Mouse (Mus musculus) urinary bladder, postnatal 36 days (tissue): ENCODE measurements around the gene Fcnb.

Experiments
- DNase-seq, 2 experiments: peaks; one replicate each; pipeline ENCODE4 v3.0.0; 2022; ENCODE audit warnings: low spot score in 2 of 2, mixed read lengths in 1 of 2

Gene Fcnb

DNA sequence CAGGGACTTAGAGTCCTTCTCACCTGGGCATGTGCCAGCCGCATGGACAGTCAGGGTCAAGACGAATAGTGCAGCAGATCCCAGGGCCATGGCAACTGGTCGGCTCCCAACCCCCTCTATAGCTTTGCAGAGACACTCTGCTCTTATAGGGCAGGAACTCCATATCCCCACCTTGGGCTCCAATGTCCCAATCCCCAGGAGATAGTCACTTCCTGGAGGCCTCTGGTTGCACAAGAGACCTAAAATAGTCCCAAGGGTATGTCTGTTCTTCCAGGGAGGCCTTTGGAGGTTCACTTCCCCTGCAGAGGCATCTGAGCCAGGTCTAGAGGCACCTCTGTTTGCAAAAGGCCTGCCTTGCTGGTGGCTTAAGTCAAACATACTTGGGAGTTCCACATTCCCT, at the start of gene Fcnb:
Fcnb (minus strand) TSS at position 118 of the 400 bp plus-strand sequence.
- no peak for DNase-seq

DNA sequence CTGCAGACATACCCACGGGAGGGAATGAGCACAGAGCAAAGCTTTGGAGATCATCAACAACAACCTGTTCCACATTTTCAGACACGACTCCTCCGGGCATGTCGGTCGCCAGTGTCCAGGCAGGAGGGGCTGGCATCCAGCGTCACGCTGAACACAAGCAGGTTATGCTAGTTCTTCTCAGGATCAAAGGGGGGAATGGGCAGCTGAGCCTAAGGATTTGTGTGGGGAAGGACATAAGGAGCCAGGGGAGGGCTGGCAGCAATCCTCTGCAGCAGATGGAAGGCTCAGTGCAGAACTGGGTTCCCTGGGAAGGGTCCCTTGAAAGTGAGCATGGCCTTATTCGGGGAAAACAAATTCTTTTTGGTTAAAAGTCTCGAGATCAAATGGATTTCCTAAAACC, 49.1 kb upstream of the Fcnb start:
- no peak for DNase-seq

DNA sequence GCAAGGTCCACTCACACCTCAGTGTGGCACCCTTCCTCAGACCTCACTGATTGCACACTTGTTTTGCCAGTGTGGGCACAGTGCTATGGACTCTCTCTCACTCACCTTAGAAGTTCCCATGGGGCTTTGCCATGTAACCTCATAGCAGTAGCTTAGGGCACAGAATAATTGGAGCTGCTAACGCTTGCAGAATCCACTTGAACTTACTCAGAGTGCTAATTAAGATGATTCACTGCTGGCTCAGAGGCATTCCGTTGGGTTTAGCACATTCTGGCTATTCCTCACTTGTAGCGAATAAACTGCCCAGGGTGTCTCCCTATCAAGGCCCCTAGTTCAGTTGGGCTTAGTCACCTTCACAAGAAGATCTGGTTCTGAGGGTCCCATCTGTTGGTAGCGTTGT, 47.4 kb upstream of the Fcnb start:
- no peak for DNase-seq

DNA sequence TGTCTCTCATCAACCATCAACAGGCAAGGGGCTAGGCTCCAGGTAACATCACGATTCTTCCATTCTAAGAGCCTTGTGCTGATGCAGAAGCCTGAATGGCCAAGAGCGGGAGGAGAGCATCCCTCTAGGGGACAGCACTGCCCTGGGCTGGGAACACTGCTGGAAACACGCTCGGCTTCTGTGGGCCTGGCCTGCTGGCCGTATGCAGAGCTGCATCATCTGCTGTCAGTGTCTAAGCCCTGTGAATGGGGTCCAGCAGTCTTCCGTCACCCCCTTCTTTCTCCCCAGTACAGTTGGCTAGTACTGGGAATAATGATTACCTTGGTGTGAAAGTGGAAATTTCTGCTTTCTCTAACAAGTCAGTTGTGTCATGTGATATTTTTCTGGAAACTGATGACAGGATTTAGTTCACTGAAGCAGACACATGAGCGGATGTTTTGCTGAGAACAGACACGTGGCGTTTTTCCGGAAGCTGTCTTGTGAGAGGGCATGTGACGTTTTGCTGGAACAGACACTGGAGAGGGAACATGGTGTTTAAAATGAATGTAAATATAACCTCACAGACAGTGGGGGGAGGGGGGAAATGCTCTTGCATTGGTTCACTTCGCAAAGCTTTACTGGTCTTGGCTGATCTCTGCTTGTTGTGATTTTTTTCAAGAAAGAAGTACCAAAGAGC, 42.2 kb upstream of the Fcnb start:
- peak in 1 of 2 experiments; percentile 2 for DNase-seq

DNA sequence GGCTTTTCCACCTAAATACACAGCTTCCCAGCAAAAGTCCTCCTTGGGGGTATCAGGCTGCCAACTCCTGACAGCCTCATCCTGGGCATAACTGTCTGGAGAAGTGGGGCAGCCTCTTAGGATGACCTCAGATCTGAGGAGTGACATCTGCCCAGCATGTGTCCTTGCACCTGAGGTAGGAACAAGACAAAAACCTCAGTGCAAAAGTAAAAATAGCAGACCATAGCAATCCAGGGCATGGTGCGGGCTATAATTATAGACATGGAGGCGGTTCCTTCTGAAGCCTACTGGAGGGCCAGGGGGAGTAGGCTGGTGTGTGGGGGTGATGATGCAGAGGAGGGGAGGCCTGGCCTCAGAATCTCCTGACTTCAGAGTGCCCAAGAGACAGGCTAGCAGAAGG, 39.2 kb upstream of the Fcnb start:
- no peak for DNase-seq

DNA sequence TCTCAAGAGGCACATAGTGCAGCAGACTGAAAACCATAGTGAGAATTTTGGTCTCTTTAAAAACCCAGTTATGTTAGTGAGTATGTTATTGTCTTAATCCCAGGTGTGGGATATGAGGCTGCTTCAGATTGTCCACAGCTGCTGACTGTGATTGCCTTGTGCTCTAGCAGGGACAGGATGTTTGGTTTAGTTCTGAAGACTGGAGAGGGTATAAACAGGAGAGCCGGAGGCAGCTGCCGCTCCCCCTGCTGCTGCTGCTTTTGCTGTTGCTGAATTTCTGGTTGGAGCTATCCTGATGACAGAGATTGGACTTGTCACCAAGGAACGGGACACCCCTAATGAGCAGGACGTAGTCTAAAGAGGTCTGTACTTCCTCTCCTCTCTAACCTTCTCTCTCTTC, 36.6 kb upstream of the Fcnb start:
- DNase-seq, result no peak

DNA sequence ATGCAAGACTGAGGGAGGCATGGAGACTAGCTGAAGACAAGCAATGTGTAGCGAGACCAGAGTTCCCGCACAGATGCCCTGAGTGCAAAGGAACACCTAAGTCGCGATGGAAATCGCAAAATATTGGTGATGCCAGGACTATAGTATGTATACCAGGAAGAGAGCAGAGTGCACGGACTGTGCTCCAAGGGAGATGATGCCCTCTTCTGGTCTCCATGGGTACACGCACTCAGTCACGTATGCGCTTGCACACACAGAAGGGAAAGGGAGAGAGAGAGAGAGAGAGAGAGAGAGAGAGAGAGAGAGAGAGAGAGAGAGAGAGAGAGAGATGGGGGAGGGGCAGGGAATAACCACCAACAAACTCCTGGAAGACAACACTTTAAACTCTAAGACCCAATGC, 35.7 kb upstream of the Fcnb start:
- DNase-seq, result no peak

DNA sequence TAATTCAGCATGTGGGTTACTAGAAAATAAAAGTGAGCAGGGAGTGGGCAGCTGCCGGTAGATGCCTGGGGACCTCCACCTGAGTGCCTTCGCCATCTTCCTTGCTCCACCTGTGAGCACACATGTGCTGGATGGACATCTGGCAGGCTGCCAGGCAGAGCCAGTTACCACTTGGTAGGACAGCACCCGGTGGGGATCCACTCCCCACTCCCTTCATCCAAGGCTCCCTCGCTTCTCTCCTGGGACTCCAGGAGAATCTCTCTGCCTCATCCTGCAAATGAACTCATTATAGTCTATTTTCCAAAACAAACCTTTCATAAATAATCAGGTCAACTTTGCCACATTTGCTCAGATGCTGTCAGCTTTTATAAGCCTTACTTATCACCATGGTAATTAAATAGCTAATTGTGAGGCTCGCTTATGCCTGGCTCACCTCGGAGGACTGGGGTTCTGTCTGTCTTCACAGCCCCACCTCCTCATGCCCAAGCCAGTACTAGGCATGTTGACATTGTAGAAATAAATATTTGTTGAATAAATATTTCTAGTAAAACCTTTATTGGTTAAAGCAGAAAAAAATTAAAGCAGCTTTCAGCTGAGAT, 33.9 kb upstream of the Fcnb start:
- no peak for DNase-seq

DNA sequence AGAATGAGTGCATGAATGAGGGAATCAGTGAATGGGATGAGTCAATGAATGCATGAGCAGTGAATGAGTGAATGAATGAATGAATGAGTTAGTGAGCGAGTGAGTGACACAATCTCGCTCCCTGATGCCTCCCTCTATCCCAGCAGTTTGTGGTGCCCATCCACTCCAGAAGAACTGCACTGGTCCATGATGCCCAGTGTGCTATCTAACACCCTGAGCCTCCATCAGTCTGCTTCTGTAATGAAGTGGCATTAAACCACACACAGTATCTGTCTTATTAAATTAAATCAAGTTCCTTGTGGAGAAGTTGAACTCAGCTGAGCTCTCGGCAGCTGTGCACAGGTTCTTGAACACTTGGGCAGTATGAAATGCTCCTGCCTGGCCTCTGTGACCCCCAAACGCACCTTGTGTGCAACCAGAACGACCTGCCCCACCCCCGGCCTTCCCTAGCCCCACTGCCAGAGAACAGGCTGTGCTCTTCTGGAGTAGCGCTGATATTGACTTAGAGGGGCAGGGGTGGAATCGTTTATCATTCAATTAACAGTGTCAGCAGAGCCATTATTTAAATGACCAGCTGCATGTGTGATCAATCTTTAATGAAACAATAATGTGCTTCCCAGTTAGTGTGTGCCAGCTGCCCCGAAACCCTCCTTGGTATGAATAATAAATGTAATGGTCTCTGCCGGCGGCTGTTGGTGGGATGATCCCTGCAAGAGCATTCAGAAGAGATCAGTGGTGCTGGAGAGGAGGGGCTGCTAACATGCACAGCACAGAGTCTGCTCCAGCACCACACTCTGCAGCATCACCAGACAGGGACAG, 33.0 kb upstream of the Fcnb start:
- no peak for DNase-seq

DNA sequence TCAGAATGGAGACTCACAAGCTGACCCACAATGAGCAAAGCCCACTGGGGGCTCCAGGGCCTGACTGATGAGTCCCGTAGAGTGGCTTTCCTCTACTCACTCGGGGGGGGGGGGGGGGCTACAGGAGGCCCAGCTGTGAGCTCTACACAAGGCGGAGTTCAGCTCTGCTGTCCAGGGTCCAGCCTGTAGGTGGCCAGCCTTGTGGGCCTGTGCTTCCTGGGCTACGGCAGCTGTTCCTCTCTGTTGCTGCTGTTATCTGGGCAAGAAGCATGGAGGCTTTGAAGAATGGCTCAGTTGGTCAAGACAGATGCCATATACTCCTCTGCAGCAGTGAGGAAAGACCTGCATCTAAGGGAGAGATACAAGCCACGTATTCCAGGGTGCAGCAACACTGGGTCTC, 24.1 kb upstream of the Fcnb start:
- DNase-seq, result no peak

DNA sequence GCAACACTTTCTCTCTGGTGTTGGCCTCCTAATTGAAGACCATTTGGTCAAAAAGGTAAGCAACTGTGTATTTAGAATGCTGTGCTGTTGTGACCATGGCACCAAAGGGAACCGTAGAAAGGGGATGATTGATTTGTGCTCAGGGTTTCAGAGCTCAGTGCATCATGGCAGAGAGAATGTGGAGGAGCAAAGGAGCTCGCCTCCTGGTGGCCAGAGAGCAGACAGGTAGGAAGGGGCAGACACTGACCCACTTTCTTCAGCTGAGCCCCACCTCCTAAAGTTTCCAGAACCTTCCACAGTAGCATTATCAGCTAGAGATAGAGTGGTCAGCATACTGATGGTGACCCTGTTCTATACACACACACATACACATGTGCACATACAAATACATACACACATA, 21.3 kb upstream of the Fcnb start:
- DNase-seq, result no peak

DNA sequence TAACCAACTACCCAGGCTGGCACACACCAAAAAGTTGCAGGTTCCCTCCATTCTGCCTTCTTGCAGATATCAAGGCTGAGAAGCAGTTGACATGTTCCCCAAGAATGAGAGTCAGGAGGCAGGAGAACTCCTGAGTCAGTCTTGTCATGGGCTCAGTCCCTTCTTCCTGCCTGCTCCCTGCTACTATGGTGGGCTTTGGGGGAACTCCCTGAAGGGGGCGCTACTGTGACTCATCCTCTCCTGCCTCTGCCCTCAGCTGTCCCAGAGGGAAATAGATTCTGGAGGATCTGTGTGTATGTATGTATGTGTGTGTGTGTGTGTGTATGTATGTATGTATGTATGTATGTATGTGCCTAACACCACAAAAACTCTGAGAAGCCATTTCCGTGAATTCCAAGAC, 19.0 kb upstream of the Fcnb start:
- DNase-seq, result no peak

DNA sequence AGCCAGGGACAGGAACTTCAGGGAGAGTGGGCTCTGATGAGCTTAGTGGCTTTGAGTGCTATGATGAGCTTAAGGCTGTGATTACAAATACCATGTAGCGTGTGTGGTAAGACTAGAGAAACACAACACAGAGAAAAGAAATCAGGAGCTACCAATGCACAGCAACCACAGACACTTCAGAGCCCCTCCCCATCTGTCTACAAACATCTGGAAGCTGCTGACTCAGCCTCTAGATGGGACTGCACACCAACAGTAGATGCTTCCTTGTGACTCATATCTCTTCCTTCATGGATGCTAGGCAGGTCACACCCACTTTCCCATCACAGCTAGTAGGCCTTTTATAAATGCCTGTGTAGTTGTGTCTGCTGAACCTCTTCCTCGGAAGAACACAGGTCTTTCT, 17.2 kb upstream of the Fcnb start:
- DNase-seq, result no peak

DNA sequence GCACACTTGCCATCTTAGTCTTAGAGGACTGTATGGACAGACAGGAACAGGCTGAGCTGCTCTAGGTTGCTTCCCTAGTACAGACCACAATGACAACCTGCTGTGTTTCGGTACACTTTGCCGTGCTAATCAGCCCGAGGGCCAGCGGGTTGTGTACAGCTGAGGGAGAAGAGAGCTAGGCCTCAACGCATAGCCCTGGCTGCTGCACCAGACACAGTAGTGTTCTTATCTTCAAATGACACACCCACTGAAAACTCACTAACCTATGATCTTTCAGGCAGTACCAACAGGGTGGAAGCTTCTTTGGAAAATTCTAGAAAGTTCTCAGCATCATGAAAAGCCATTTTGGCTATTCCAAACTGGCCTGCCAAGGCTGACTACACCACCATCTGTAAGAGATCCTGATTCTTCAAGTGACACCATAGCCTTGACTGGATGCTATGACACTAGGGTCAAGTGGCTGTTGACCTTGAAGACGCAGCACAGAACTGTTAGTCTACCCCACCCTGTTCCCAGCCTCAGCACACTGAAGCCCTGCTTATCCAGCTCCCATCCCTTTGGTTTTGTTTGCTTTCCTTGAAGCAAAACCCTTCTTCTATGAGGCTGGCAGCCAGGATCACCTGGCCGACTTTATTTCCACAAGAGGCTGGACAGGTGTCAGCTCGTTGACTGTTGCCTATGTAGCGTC, 16.3 kb upstream of the Fcnb start:
- no peak for DNase-seq

DNA sequence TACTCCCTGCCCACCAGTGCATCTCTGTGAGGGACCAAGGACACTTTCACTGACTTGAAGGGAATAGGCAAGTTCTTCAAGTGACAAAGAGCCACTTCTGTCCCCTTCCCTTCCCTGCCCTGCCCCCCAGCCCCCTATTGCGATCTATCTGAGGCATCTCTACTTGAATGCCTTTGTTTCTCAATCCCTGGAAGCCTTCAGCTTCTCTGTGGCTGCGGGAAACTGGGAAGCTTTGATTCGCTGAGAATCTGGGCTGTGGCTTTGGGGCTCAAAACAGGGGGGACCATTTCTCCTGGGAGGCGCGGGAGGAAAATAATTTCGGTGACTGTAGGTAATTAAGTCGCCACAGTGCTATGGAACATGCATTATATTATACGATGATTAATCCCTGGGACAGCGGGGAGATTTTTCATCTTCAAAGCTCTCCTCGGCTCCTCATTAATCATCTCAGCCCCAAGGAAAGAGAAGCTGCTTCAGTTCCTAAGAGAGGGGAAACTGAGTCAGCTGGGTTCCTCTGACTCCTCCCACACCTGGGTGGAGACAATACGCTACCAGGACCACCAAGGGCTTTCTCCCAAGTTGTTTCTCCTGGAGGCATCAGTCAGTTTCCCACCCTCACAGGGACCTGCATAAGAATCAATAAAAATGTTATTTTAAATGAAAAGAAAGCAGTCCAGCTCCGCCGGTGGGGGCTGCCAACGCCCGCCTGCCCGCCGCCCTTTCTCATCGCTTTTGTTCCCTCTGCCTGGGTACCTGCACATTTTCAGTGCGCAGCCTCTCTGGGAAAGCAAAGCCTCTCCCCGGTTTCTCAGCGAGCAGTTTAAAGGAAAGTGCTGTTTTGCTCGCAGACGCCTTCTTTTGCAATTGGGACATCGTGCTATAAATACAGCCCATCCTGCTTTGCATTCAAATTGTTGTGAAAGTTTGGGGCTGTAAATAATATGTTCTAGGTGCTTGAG, 14.1 kb upstream of the Fcnb start:
- no peak for DNase-seq

DNA sequence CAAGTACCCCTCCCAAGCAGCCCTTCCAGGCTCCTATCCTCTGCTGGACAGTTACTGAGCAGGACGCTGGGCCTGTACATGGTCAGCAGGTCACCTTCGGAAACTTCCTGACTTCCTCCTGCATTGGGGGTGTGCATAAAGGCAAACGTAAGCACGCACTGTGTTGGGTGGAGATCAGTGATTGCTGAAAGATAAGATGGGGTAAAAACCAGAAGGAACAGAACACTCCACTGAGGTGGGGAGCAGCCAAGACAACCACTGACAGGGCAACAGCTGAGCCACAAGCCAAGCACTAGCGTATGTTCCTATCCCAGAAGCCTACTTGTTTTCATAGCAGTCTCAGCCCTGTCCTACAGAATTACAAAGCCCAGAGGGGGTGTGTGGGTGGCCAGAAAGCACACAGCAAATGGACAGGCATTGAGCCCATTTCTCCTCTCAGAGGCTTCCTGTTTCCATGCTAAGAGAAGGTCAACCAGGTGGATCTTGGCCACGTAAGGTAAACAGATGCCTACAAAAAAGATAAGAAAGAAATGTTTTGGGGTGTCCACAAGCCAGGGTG, 12.1 kb upstream of the Fcnb start:
- no peak for DNase-seq

DNA sequence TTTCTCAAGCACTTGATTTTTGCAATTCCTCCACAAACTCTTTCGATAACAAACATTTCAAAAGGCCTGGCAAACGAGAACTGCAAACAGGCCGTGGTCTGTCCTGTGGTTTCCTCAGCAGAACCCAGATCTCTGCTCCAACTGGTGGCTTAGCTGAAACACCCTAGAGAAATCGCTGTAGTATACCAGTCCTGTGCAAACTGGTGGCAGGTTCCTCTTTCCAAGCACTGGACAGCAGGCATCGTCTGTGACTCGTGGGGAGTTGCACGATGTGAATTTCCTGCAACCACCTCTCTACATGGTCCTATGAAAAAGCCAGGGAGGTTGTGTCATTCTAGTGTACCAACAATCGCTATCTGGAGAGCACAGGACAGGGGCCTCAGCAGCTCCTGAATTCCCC, 7.4 kb upstream of the Fcnb start:
- no peak for DNase-seq

DNA sequence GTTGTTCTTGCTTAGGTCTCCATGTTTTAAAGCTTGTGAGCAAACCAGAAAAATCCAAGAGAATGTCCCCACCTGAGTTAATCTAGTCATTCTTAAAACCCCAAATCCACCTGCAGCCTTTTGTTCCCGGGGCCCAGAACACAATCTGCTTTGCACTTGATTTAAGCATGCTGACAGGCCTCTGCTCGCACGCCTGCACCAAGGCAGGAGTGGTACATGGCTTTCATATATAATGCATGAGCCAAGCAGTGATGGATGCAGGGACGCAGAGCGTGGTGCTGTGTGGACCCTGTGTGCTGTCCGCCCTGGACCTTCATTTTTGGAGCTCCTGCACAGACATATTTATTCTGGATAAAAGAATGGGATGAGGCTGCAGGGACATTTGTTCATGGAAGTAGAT, 6.4 kb upstream of the Fcnb start:
- no peak for DNase-seq

DNA sequence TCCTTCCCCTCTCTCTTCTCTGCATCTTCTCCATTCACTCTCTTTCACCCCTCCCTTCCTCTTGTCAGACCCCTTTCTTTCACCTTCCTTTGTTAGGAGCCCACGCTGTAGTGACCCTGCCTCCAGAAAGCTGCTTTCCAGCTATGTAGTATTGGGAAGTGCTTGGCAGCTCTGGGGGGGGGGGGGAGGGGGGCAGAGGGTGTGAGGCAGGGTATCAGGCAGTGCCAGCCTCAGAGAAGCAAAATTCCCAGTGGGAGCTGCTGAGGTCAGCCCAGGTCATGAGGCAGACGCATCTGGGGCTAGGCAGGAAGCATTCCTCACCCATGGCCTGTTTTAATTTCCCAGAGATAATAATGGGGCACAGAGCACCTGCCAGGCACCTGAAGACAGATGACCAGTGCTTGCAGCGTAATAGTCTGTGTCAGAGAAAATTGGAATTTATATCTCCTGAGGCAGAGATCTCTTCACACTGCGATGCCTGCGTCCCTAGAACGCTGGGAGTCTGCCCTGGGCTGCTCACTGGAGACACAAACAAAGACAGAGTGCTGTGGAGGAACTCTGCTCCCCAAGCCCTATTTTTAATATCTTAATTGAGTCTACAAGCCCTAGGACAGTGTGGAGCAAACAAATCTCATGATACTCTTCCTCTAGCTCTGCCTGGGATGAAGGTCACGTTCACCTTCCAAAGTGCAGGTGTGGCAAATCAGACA, 5.8 kb upstream of the Fcnb start:
- no peak for DNase-seq

DNA sequence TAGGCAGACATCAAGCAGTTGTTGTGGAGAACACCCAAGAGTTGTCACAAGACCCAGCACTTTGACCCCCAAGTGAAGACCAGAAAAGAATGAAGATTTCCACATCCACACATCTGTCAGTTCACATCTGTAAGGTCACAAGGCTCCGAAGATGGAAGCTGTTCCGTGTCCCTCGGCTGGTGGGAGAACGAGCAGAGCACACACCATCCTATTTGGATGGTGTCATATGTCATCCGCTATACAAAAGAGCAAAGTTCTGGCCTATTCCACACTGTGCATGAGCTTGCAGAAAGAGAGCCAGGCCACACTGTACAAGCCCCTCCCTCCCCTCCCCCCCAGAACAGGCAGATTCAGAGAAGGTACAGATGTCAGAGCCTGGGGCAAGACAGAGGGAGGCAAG, 4.4 kb upstream of the Fcnb start:
- no peak for DNase-seq
